Mouse (Mus musculus): ENCODE measurements around the gene Pah.

Gene Pah

DNA sequence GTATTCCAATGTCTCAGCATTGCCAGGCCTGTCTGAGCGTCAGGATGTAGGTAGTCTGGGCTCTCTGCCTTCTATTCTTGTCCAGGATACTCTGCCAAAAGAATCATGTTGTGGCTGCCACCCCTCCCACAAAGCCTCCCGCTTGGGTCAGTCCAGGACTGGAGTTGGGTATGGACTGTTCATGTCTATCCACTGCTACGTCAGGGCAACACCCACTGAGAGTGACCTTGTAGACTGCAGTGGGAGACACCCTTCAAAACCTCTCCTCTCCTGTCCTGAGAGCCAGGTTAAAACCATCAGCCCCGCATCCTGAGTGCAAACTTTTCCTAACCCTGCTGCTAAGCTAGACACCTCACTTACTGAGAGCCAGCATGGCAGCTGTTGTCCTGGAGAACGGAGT lies at the start of gene Pah:
Gene Pah (plus strand): TSS at position 150 of the 400 bp plus-strand sequence.
- no peak for DNase-seq (ENCODE audit: inconsistent ontology term)

DNA sequence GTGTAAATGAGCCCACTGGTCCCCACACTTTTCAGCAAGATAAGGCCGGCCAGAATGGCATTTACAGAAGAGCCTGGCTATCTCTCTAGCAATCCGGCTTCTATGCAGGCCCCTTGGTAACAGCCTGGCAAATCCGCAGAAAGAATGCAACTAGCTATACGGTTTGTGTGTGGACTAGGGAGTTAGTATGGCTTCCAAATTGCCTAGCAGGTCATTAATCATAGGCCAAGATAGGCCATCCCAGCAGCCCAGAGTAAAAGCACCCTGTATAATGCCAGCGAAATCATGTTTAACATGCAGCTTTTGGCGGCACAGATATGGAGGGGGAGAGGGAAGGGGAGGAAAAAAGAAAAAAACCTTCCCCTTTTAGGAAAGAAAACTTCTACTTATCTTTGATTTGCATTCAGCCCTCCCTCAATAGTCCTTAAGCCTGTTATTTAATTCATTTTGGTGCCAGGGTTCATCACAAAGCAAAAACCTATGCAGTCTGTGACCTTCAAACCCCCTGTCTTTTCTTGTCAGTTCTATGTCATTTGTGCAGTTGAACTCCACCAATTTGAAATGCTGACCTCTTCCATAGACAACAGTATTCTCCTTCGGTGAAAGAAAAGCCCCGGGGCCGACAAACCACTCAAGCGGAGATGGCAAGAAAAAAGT lies 48.0 kb upstream of the Pah start:
- no peak for DNase-seq (ENCODE audit: inconsistent ontology term)

DNA sequence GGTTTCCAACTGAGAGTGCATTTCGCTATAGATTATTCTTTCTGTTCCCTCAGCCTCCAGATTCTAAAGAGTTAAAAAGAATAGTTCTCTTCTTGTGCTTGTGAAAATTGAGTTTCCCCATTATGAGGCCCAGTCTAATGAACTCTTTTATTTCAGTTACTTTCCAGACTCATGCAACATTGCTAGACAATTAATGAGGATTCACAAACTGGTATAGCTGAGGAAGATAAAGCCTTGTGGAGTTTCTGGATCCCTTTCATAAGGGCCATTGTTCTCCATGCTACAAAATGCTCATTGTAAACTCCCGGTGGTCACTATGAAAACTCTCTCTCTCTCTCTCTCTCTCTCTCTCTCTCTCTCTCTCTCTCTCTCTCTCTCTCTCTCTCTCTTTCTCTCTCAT lies 46.6 kb upstream of the Pah start:
- DNase-seq (ENCODE audit: inconsistent ontology term), result no peak

DNA sequence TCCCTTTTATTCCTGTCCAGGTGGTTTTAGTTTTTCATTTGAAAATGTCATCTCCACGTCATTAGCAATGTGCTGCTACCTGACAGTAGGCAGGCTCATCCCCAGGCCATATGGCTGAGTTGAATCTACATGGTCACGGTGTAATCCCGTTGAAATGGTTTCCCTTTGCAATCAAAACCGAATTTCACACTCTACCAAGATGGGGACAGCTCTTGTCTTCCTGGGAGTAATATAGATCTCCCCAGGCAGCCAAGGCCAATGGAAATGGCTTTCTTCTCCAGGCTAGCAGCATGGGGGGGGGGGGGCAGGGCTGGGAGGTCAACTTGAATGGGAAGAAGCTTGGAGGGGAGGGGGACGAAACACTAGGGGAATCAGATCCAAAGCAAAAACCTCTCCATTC lies 43.7 kb upstream of the Pah start:
- DNase-seq (ENCODE audit: inconsistent ontology term), result no peak

DNA sequence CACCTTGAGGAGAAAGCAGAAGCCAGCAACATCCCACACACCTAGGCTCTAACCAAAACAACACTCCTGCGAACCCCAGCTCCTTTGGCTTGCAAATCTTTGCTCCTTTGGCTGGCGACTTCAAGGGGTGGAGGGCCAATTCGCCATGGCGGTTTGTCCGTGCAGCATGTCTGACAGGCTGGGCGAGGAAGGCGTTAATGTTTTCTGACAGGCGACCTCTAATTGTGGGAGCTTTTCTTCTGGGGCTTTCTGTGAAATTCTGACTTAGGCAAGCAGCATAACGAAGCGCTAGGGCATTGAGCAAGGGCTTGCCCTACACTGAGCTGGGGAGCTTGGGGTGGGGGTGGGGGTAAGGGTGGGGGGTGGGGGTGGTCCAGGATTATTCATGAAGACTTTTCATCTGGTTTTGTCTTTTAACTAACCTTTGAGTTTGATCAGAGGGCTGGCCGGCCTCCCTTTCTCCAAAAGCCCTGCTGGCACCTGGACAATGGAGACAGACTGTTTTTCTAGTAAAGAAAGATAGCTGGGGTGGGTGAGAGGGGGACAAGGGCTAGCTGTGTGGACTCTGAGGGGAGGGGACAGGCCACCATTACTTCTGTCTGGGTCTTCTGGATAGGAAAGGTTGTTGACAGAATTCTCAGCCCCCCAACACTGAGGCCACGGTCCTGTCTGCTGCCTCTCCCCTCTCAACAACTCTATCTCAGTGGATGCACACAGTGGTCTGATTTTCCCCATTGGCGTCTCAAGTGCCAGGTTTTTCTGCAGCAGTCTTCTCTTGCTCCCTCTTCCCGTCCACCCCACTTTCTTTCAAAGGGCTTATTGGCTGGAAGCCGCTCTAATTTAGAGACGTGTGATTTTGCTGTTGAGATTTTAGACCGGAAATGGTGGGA lies 36.5 kb upstream of the Pah start:
- no peak for DNase-seq (ENCODE audit: inconsistent ontology term)

DNA sequence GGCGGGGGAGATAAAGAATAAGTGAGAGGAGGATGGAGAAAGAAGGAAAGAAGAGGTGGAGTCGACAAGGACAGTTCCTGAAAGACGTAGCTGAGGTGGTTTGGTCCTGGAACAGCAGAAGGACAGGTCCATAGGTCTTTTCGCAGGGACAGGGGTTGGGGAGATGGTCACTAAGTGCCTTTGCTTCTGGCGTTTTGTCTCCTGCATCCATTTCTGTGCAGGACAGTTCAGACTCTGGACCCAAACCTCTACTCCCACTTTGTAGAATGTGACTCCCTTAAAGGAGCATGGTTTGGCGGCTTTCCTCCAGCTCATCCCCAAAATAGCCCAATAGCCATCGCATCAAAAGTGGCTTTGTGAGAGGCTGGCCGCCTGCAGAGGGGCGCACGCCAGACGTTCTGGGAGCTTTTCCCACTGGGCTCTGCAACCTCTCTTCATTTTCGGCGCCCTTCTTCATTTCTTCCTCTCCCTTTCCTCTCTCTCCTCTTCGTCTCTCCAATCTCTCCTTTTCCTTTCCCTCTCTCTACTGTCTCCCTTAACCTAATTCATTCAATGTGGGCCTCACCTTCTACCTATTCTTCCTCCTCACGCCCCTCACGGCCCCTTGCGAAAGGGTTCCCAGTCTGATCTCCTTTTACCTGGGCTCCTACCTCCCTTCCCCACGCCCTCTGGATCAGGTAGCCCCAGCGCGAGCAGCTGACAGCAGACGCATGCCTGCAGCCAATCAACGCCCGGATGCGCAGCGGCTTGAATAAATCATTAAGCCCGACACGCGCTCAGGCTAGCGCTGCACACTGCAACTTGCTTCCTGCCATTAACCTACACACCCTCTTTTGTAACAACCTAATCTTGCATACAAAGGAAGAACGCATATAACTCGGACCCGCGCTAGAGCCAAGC lies 35.6 kb upstream of the Pah start:
- peak; percentile 14 for DNase-seq (ENCODE audit: inconsistent ontology term)

DNA sequence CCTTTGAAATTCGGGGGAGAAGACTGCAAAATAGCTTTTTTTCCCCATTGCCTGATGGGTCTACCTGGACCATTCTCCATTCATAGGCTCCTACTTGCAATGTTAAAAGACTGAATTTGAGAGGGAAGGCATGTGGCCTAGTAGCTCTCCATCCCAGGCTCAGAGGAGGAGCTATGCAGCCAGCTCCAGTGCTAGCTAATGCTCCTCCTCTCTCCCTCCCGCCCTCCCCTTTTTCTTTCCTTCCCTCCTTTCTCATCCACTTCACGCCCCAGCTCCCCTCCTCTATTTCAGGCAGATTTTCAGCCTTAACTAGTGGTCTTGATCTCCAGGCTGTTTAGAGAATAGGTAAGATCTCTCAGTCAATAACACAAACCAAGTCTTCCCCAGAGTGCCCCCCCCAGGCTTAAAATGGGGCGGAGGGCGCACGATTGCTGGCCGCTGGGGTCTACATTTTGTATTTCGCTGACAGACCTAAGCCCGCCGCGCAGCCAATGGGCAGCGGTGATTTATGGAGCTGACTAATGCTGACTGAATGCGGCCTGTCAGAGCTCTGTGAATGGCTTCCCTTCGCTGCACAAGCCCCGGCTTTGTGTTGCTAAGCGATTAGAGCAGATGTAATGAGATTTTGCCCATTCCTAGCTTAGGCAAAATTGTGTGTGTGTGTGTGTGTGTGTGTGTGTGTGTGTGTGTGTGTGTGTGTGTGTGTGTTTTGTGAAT lies 33.0 kb upstream of the Pah start:
- peak; percentile 87 for DNase-seq (ENCODE audit: inconsistent ontology term)

DNA sequence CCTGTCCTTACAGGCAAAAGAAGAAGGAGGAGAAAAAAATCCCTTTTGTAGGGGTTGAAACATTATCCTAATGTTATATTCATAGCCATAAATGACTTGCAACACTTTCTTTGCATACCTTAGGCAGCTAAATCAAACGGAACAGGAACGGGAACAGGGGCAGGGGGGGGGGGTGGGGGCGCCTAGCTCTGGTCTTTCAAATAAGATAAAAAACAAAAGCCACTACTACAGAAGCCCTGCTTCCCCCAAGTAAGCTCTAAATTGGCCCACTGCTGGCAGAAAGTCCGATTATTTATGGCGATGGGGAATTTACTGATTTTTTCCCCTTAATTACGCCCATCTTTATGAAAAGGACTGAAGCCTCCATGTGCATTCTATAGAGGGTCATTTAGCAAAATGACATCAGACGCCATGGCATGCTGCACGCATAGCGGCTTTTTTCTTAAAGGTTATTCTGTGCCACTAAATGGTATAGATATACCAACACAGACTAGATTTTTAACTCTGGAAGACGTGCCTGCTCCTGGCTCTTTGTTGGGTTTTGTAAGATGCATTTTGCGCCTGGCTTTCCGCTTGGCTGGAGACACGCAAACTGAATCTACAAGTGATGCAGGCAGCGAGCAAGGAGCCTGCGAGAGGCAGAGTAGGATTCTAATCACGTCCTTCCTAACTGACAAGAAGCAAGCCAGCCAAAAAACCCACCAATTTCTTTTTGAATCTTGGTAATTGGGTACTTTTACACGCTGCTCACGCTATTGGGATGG lies 32.2 kb upstream of the Pah start:
- DNase-seq (ENCODE audit: inconsistent ontology term), result peak; percentile 54

DNA sequence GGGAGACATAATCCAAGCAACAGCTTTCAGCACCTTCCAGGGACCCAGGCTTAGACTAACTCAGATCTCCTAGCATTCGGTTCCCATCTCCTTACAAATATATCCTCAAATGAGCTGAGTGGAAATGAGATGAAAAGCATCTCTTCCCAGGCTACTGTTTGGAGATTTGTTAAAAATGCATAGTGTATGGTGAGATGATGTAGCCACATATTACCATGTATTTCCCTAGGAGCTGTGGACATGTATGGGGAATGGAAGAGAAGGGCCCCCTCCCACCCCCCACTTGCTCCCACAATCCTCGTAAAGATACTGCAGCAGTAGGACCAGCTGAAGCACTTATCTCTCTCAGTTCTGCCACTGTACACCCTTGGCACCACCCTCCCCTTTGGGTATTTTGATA lies 31.3 kb upstream of the Pah start:
- DNase-seq (ENCODE audit: inconsistent ontology term), result no peak

DNA sequence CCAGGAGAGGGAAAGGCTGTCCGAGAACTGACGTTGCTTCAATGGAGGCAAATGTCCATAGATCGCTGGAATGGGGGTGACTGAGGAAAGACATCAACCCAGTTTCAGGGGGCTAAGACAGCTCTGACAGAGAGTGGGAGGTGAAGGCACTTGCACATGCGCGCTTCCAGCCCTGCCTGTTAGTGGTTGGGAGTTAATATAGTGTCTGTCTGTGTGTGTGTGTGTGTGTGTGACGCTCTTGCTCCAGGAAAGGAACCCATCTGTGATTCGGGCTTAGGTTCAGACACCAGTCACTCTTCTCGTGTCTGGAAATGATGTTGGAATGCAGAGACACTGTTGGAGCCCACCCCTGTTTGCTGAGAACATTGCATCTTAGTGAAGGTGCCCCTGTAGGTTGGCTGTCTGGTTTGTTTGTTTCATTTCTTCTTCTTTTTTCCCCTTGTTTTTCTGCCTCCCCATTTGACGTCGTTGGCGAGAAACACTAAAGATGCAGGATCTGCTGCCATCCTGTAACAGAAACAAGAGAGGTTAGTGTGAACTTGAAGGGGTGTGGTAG lies 30.0 kb upstream of the Pah start:
- DNase-seq (ENCODE audit: inconsistent ontology term), result peak; percentile 8

DNA sequence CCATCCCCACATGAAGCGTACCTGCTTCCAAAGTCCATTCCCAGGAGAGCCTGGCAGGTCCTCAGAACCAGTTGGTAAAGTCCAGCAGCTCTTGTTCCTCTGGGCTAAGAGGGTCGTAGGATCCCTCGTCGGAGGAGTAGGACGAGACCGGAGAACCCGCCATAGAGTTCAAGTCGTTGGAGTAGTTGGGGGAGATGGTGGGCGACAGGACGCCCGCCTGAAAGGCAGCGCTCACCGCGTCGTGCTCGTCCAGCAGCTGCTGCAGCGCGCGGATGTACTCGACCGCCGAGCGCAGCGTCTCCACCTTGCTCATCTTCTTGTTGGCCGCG lies 29.3 kb upstream of the Pah start:
- no peak for DNase-seq (ENCODE audit: inconsistent ontology term)

DNA sequence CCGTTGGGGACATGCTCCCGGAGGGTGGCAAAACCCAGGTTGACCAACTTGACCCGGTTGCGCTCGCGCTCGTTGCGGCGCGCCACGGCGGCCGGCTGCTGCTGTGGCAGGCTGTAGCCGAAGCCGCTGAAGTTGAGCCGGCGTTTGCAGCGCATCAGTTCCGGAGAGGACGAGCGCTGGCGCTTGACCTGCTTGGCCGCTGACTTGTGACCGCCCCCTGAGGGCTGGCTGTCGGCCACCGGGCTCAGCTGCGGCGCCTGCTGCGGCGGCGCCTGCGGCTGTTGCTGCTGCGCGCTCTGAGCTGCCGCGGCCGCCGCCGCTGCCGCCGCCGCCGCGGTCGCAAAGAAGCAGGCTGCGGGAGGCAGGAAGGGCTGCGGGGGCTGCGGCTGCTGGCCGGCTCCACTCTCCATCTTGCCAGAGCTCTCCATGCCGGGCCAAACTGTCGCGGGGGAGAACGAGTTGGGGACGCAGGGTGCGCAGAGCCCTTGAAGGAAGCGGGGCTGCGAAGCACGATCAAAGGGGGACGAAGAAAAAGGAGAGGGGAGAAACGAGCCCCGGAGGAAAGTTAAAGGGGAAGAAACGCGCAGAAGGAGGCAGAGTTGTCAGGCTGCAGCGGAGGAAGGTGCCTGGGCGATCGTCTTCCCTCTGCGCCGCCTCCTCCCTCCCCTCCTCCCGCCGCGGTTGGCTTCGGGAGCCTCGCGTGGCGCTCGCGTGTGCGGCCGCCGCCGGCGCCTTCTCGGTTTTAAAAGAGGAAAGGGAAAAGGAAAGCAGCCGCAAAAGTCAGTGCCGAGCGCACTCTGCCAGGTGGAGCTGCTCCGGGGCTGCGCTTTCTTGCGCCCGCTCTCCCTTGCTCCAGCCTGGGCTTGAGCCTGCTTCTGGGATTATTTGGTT lies 28.7 kb upstream of the Pah start:
- DNase-seq (ENCODE audit: inconsistent ontology term), result peak; percentile 78

DNA sequence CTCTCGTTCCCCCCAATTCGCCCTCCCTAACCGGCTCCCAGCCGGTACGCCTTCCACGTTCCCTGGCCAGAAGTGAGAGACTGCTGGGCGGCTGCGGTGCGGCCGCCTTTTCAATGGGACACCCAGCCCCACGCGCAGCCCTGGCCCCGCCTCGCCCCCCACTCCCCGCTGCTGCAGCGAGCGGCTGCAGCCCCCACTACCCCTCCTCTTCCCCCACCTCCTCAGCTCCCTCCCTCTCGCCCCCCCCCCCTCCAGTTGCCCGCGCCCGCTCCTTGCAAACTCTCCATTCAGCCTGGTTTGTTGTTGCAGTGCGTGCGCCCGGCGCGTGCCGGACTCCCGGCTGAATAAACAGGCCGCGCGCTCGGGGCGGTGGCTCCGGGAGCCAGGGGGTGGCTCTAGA lies 28.0 kb upstream of the Pah start, which contains the start of gene Ascl1:
Gene Ascl1 (minus strand): TSS at position 85 of the 400 bp plus-strand sequence.
- peak; percentile 68 for DNase-seq (ENCODE audit: inconsistent ontology term)

DNA sequence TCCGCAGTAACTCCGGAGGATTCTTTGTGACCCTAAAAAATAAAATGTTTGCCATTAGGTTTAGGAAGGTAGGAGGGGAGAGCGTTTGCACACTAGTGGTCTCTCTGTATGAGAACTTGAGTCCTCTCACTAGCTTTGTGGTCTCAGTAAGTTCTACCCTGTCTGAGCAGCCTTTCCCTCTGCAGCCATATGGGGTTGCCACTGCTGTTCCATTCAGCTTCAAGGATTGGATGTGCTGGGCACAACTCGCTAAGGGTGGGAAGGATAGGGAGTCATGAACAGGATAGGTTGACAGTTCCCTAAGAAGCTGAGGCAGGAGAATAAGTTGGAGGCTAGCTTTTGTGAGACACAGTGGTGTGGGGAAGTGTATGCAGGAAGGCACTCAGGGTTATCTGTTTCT lies 27.4 kb upstream of the Pah start:
- no peak for DNase-seq (ENCODE audit: inconsistent ontology term)

DNA sequence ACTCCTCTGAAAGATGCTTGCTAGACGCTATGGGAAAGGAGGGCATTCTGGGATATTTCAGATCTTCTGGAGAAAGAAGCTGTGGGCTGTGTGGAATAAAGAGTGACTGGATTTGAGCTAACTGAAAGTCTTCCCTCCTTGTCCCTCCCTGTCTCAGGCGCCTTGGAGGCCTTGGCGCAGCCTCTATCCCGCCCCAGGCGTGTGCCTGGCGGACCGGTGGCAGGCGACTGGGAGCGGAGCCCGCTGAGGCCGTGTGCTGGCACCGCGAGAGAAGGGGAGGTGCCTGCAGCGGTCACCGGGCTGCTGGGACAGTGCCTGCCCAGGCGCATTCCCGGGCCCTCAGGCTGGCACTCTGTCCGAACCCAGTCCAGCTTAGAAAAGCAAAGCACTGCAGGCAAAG lies 27.0 kb upstream of the Pah start:
- peak; percentile 84 for DNase-seq (ENCODE audit: inconsistent ontology term)

DNA sequence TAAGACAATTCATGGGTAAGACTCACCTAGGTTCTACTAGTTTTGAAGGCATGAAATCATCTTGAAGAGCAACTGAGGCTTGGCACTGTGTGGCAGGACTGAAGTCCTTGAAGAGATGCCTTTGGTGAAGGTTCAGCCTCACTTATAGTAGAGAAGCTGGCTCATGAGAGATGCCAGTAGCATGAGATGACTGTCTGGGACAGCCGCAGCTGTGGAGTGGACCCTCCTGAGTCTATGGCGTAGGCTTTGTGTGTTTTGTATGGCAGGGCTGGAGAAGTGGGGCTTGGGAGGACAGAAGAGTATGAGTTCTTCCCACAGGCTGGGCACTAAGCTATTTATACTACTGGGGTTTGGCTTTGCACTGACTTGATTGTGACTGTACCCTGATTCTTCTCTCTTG lies 24.5 kb upstream of the Pah start:
- DNase-seq (ENCODE audit: inconsistent ontology term), result no peak

DNA sequence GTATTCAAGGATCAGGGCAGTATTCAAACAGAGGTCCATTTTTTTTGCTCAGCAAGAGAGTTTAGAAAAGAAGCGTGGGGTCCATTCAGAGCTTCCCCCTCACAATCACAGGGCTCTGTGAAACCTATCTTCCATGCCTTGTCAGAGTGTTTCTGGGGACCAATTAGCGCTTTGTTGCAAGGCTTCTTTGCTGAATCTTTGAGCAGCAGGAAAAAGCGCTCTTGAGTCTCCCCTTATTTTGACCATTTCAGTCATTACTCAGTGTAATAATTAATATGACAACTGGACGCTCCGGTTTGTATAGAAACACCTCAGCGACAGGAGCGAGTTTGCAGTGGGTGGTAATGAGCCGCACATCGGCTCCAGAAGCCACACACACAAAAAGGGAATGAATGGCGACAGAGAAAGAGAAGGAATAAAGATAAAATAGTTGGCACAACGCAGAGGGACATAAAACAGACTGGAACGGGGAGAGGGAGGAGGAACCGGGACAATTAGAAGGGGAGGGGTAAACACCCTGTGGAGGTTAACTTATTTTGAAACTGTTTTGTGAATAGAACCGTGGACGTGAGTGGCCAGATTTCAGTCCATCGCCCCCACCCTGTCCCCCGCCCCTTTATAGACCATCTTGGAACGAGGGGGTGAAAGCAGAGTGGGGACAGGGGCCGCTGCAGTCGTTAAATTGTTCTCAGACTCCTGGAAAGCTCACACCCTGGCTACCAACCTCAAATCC lies 20.5 kb upstream of the Pah start:
- DNase-seq (ENCODE audit: inconsistent ontology term), result no peak

DNA sequence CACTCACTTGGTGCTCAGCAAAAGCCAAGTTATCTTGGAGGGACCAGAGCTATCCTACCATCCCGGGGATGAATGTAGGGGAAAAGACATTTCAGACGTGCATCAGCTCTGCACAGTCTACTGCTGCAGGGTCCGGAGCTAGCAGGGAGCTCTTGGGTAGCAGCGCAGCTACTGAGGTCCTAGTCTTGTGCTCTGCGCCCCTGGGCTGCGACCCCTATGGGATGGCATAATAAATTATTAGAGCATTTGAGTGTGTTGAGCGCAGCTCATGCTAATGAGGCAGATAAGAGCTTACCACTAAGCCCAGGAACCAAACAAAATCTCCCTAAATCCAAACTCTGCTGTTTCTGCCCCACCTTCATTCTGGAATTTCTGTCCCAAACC lies 19.9 kb upstream of the Pah start:
- peak; percentile 11 for DNase-seq (ENCODE audit: inconsistent ontology term)

DNA sequence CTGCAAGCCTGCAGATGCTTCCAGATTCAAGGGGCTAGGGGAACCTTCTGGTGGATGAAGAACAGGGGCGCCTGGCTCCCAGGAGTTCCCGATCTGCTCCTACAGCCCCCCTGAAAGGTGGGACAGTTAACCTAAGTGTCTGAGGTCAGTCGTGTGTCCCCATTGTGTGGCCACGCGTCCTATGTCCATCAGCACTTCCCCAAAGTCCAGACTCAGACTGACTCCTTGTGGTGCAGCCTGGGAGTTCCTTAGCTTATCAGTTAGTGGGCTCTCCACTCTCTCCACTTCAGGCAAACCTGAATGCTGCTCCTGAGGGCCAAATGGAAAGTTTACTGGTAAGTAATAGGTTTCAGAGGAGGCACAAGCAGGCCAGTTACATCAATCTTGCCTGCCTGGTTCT lies 19.3 kb upstream of the Pah start:
- peak; percentile 31 for DNase-seq (ENCODE audit: inconsistent ontology term)
